Mouse (Mus musculus) kidney, adult 2 months (tissue): Measurements from ENCODE around the gene Ltb.

Source experiments
- CTCF ChIP-seq: fragments of 200-500 bp; conservative IDR thresholded peaks from 2 replicates; pipeline ENCODE4 v1.5.1; 2011; ENCODE audit warnings: low read depth, mild to moderate bottlenecking, control low read depth, low read length, moderate library complexity, mixed read lengths; ENCODE audit not compliant: insufficient read depth, insufficient read length
- POLR2A ChIP-seq: fragments of 200-500 bp; IDR thresholded peaks from one replicate; pipeline ENCODE4 v1.6.1; 2011; ENCODE audit warnings: low read depth, low read length, control low read depth

DNA sequence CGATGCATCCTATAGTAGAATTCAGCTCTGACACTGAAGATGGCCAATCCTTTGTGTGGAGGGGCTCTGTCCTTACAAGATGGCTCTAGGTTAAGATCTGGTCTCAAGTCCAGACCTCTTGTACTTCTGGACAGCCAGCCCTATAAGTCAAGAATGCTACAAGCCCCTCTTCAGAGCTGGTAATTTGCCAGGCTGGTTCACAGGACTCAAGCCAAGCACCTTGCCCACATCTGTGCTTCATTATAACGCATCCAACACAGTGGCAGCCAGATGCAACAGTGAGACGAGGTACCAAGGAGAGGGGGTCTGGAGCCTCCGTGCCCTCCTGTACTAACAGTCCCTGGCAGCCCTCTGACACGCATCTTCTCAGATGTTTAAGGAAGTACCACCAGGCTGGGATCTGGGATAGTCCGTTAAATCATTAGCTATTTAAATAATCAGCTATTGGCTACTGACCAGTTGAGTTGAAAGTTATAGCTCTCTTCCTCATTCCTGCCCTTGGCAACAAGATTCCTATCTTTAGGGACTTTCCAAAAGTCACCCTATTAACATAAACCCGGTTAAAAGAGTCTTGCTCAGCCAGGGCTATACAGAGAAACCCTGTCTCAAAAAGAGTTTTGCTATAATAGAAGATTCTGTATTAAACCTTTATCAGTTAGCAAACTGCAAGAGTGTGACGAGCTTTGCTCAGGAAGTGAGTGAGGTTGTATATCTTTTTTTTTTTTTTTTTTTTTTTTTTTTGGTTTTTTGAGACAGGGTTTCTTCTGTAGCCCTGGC lies 19.9 kb upstream of the Ltb start:
- no peak for TF ChIP-seq CTCF
- TF ChIP-seq POLR2A, result no peak
